Mouse (Mus musculus): ENCODE data around the gene Hist1h4h. TPM values are rescaled to one million over a fixed set of nuclear protein-coding genes. Genes with fewer than 3 reads are reported as not detected.
A peak's percentile ranks its signal among the peaks of the same experiment; 100 is the strongest.
"Not testable (repeated sequence)": the region's sequence is repeated elsewhere in the genome, so short reads cannot be mapped to it uniquely, and the experiment has no call there.

The Hist1h4h gene
- polyA plus RNA-seq, 1 experiment from 2014 or later, result 2.4 TPM

DNA sequence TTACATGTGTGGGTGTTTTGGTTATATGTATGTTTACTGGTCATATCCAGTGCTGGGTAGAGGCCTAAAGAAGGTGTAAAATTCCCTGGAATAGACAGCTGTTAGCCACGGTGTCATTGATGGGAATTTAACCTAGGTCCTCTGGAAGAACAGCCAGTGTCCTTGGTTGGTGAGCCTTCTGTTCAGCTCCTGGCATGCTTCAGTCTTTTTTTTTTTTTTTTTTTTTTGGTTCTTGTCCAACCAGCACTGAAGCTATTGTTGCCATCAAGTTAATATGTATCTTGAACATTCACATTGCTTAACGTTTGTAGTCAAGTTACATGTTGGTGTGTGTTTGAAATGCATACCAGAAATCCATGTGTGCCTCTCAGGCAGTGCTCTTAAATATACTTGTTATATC, 33.6 kb downstream of the Hist1h4h start:
- H3K36me3 ChIP-seq, result no peaks in the 10 kb centered on the region
- no peak for ATAC-seq (ENCODE audit: low read depth)
- H3K27ac ChIP-seq (replicated peaks), result peak overlapping the region; percentile 98
- peaks cover 3% of the 10 kb centered on the region; the same call in 1 of the 2 replicates for H3K4me1 ChIP-seq (replicated peaks)
- no peaks in the 10 kb centered on the region for H3K27me3 ChIP-seq
- H3K4me2 ChIP-seq, result no peak overlapping the region
- no peak overlapping the region for H3K4me3 ChIP-seq
- H3K9ac ChIP-seq, result no peak overlapping the region
- 82% methylated on average over 2 of the region's 2 CpGs for WGBS
- no peaks in the 10 kb centered on the region for H3K9me3 ChIP-seq

DNA sequence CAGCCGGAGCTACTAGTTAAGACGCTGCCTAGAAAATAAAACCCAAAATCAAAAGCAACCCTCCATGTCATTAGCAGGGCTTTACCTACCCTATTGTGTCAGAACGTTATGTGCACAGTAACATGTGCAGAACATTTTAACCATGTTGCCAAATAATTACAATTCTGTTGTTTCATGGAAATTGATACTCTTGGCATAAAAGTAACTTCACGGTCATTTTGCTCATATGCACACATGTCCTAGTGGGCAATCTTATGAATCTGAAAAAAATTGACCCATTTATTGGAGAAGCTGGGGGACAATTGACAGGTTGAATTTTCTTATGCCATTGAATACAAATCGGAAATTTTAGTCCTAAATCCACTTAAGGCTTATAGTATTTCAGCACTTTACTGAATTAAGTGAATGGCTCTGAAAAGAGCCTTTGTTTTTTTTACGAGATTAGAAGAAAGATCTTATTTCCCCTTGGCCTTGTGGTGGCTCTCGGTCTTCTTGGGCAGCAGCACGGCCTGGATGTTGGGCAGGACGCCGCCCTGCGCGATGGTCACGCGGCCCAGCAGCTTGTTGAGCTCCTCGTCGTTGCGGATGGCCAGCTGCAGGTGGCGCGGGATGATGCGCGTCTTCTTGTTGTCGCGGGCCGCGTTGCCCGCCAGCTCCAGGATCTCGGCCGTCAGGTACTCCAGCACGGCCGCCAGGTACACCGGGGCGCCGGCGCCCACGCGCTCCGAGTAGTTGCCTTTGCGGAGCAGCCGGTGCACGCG, 39.6 kb downstream of the Hist1h4h start:
- not testable (repeated sequence) for H3K27me3 ChIP-seq, H3K9me3 ChIP-seq, H3K36me3 ChIP-seq
- H3K4me1 ChIP-seq (replicated peaks), result peaks cover 27% of the 10 kb centered on the region
- peak overlapping the region; percentile 45 for H3K4me3 ChIP-seq
- H3K4me2 ChIP-seq, result peak overlapping the region; percentile 81
- peak overlapping the region; percentile 96 for H3K27ac ChIP-seq (replicated peaks)
- WGBS, result 1% methylated on average over 27 of the region's 41 CpGs
- H3K9ac ChIP-seq, result peak overlapping the region; percentile 67
- ATAC-seq (ENCODE audit: low read depth), result peak; percentile 30

GRCm38 (mm10) chr13:23571022-23571503, 40.2 kb downstream of the Hist1h4h start, which contains the start of the genes Hist1h2ae and Hist1h2bg:
TSS of gene Hist1h2ae (minus strand) at chr13:23571220.
TSS of gene Hist1h2bg (plus strand) at chr13:23571396.
- H3K27me3 ChIP-seq, result no peaks in the 10 kb centered on the region
- WGBS, result 0% methylated on average over 18 of the region's 18 CpGs
- peak; percentile 91 for ATAC-seq (ENCODE audit: low read depth)
- peak within 1 kb of the TSS; percentile 80 for H3K9ac ChIP-seq
- H3K4me1 ChIP-seq (replicated peaks), result peaks cover 28% of the 10 kb centered on the region
- peak within 1 kb of the TSS; percentile 81 for H3K4me2 ChIP-seq
- H3K36me3 ChIP-seq, result no peaks in the 10 kb centered on the region
- H3K9me3 ChIP-seq, result no peaks in the 10 kb centered on the region
- peak within 1 kb of the TSS; percentile 96 for H3K27ac ChIP-seq (replicated peaks)
- peak within 1 kb of the TSS; percentile 45 for H3K4me3 ChIP-seq

DNA sequence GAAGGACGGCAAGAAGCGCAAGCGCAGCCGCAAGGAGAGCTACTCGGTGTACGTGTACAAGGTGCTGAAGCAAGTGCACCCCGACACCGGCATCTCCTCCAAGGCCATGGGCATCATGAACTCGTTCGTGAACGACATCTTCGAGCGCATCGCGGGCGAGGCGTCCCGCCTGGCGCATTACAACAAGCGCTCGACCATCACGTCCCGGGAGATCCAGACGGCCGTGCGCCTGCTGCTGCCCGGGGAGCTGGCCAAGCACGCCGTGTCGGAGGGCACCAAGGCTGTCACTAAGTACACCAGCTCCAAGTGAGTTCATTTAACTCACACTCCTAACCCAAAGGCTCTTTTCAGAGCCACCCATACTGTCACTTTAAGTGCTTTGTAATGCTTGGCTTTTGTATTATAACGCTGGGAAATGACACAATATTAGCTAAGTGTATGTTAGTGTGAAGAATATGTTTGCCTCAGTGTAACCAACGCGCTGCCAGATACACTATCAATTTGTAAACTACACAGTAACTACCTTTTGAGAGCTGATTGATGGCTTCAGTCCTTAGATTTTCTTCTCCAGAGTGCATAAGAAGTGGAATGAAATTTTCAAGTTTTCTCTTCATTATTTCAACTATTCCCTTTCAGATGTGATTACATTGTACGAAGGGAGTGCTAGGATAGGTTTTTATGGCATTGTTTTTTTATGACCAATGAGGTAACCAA, 40.8 kb downstream of the Hist1h4h start:
- peaks cover 34% of the 10 kb centered on the region for H3K4me1 ChIP-seq (replicated peaks)
- WGBS, result under 1% methylated on average over 14 of the region's 34 CpGs
- H3K27me3 ChIP-seq; ATAC-seq (ENCODE audit: low read depth); H3K9me3 ChIP-seq; H3K36me3 ChIP-seq: not testable (repeated sequence)
- H3K27ac ChIP-seq (replicated peaks), result peak overlapping the region; percentile 96
- H3K4me2 ChIP-seq, result peak overlapping the region; percentile 81
- H3K9ac ChIP-seq, result peak overlapping the region; percentile 80
- H3K4me3 ChIP-seq, result peak overlapping the region; percentile 45

GRCm38 (mm10) chr13:23572218-23573033, 41.6 kb downstream of the Hist1h4h start:
- 35% methylated on average over 2 of the region's 2 CpGs for WGBS
- Histone ChIP-seq H3K9ac (peak overlapping the region; percentile 80), H3K27ac (replicated peaks) (peak overlapping the region; percentile 96), H3K36me3 (no peaks in the 10 kb centered on the region), H3K4me1 (replicated peaks) (peaks cover 42% of the 10 kb centered on the region), H3K4me2 (peak overlapping the region; percentile 81), H3K9me3 (no peaks in the 10 kb centered on the region), H3K27me3 (no peaks in the 10 kb centered on the region), H3K4me3 (peak overlapping the region; percentile 45)
- no peak for ATAC-seq (ENCODE audit: low read depth)

DNA sequence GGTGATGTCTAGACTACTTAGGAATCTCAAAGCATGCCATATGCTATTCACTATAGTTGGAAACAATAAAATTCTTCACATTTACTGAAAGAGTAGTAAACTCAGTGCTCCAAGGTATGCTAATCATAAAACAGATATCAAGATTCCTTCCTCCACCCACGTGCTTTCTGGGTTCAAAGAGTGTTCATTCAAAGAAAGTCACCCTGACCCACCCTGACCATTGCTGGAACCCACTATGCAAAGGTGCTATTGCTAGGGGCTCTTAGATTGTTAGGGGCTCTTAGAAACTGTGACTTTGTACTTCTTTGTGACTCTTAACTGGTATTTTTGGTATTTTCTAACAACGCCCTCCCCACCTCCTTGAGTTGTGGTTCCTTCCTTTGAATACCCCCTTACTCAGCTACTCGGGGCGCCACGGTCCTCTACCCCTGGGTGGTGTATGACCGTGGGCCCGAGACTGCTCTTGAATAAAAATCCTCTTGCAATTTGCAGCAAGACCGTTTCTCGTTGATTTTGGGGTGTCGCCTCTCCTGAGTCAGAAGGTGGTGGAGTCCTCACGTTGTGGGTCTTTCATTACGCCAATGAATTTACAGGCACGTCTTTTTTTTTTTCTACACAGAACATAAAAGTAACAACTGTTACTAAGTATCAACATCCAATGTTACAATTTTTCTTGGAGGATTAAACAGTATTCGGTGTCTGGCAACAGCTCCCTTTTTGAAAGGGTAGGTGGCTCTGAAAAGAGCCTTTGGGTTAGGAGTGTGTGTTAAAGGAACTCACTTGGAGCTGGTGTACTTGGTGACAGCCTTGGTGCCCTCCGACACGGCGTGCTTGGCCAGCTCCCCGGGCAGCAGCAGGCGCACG, 42.4 kb downstream of the Hist1h4h start:
- WGBS, result 11% methylated on average over 20 of the region's 20 CpGs

DNA sequence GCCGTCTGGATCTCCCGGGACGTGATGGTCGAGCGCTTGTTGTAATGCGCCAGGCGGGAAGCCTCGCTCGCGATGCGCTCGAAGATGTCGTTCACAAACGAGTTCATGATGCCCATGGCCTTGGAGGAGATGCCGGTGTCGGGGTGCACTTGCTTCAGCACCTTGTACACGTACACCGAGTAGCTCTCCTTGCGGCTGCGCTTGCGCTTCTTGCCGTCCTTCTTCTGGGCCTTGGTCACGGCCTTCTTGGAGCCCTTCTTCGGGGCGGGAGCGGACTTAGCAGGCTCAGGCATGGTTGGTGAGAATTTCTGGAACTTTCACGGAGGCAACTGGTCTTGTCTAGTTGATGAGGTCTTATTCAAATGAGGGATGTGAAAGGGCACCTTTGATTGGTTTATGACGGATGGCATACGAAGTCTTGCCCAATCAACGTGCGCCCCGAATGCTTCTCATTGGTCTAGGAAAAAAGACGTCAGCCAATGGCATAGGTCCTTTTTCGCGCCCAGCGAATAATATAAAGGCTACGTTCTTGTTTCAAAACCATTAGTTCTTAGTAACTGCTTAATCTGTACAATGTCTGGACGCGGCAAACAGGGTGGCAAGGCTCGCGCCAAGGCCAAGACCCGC, 43.2 kb downstream of the Hist1h4h start, which contains the start of the genes Hist1h2bf and Hist1h2ad:
TSS of gene Hist1h2bf (minus strand) at position 299 of the 627 bp plus-strand sequence.
TSS of gene Hist1h2ad (plus strand) at position 484 of the 627 bp plus-strand sequence.
- H3K9ac ChIP-seq, result peak within 1 kb of the TSS; percentile 80
- ATAC-seq (ENCODE audit: low read depth), result peak; percentile 88
- WGBS, result under 1% methylated on average over 42 of the region's 42 CpGs
- not testable (repeated sequence) for H3K9me3 ChIP-seq, H3K27me3 ChIP-seq, H3K36me3 ChIP-seq
- peaks cover 42% of the 10 kb centered on the region for H3K4me1 ChIP-seq (replicated peaks)
- peak within 1 kb of the TSS; percentile 84 for H3K27ac ChIP-seq (replicated peaks)
- peak within 1 kb of the TSS; percentile 45 for H3K4me3 ChIP-seq
- H3K4me2 ChIP-seq, result peak within 1 kb of the TSS; percentile 81

More for the DNA sequence above, 42.4 kb downstream of the Hist1h4h start:
- not testable (repeated sequence) for ATAC-seq (ENCODE audit: low read depth); H3K9me3 ChIP-seq; H3K27me3 ChIP-seq; H3K36me3 ChIP-seq
- Histone ChIP-seq H3K9ac (peak overlapping the region; percentile 80), H3K4me3 (peak overlapping the region; percentile 45), H3K4me1 (replicated peaks) (peaks cover 42% of the 10 kb centered on the region), H3K4me2 (peak overlapping the region; percentile 81), H3K27ac (replicated peaks) (peak overlapping the region; percentile 96)

GRCm38 (mm10) chr13:23574546-23575170, 43.8 kb downstream of the Hist1h4h start:
- ATAC-seq (ENCODE audit: low read depth), result peak; percentile 6; the same call in 1 of the 2 replicates
- Histone ChIP-seq H3K4me3 (peak overlapping the region; percentile 45), H3K4me1 (replicated peaks) (peaks cover 42% of the 10 kb centered on the region), H3K9ac (peak overlapping the region; percentile 59; the same call in 1 of the 2 replicates), H3K27ac (replicated peaks) (peak overlapping the region; percentile 84), H3K4me2 (peak overlapping the region; percentile 81)
- WGBS, result under 1% methylated on average over 7 of the region's 39 CpGs
- H3K9me3 ChIP-seq, H3K27me3 ChIP-seq, H3K36me3 ChIP-seq: not testable (repeated sequence)

DNA sequence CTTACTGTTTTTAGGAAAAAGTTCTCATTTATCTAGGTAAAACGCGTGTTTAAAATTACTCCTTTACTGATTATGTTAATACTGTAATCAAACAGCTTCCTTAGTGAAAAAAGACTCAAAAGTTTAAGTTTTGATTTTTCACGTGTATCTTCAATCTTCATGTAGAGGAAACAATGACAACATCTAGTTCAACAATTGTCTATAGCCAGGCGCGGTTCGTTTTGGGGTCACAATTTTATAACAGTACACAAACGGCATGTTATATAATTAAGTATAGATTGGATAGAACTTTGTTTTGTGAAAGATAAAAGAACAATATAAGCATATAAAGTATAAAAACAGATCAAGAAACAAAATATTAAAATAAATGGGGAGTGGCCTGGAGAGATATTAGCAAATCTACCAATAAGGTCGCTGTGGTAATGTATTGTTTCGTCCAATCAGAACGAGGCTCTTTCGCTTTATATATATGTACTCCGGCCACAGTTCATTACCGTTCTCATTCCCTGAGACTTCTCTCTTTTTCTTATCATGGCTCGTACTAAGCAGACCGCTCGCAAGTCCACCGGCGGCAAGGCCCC, 44.5 kb downstream of the Hist1h4h start, which contains the start of gene Hist1h3d:
TSS of gene Hist1h3d (plus strand) at position 493 of the 581 bp plus-strand sequence.
- Histone ChIP-seq H3K4me2 (peak within 1 kb of the TSS; percentile 81), H3K4me3 (peak within 1 kb of the TSS; percentile 42), H3K36me3 (no peaks in the 10 kb centered on the region), H3K27me3 (no peaks in the 10 kb centered on the region), H3K4me1 (replicated peaks) (peaks cover 38% of the 10 kb centered on the region), H3K9me3 (no peaks in the 10 kb centered on the region), H3K9ac (peak within 1 kb of the TSS; percentile 78), H3K27ac (replicated peaks) (peak within 1 kb of the TSS; percentile 84)
- peak; percentile 60 for ATAC-seq (ENCODE audit: low read depth)
- WGBS, result under 1% methylated on average over 18 of the region's 18 CpGs

DNA sequence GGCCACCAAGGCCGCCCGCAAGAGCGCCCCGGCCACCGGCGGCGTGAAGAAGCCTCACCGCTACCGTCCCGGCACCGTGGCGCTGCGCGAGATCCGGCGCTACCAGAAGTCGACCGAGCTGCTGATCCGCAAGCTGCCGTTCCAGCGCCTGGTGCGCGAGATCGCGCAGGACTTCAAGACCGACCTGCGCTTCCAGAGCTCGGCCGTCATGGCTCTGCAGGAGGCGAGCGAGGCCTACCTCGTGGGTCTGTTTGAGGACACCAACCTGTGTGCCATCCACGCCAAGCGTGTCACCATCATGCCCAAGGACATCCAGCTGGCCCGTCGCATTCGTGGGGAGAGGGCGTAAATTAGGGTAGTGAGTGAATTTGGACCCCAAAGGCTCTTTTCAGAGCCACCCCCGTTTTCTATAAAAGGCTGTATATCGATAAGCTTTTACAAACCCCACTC, 45.0 kb downstream of the Hist1h4h start:
- ATAC-seq (ENCODE audit: low read depth); H3K9me3 ChIP-seq; H3K36me3 ChIP-seq; H3K27me3 ChIP-seq: not testable (repeated sequence)
- peaks cover 39% of the 10 kb centered on the region for H3K4me1 ChIP-seq (replicated peaks)
- H3K4me2 ChIP-seq, result peak overlapping the region; percentile 81
- H3K9ac ChIP-seq, result peak overlapping the region; percentile 78
- under 1% methylated on average over 14 of the region's 40 CpGs for WGBS
- peak overlapping the region; percentile 81 for H3K27ac ChIP-seq (replicated peaks)
- peak overlapping the region; percentile 42 for H3K4me3 ChIP-seq
